Mouse (Mus musculus) megakaryocyte, embryonic 14.5 days (primary cell): ENCODE measurements at regions not wholly inside any gene's neighbourhood (a gene's known extent, or its start where the extent isn't known, plus 50 kb on each side); places are given as distances from the start of the nearest gene placed in this dataset.

Source experiments
- H3K27me3 ChIP-seq: replicated peaks from 2 replicates; pipeline ENCODE3; 2012; ENCODE audit warnings: inconsistent platforms
- H3K36me3 ChIP-seq: replicated peaks from 2 replicates; pipeline ENCODE3; 2012; ENCODE audit warnings: low read length, inconsistent platforms, mixed read lengths
- H3K4me1 ChIP-seq: 2 replicates; pipeline ENCODE4 v1.6.1; 2012; ENCODE audit warnings: inconsistent platforms
- H3K4me3 ChIP-seq: replicated peaks from 2 replicates; pipeline ENCODE3; 2012; ENCODE audit warnings: moderate library complexity, mild to moderate bottlenecking, inconsistent platforms
- H3K9me3 ChIP-seq: 2 replicates; pipeline ENCODE4 v1.6.1; 2012; ENCODE audit warnings: inconsistent platforms
- FLI1 ChIP-seq: IDR thresholded peaks from 2 replicates; pipeline ENCODE4 v1.6.1; 2012; ENCODE audit warnings: low read length, inconsistent platforms, mixed read lengths
- GATA1 ChIP-seq: IDR thresholded peaks from 3 replicates; pipeline ENCODE4 v1.6.1; 2012; ENCODE audit warnings: mixed read lengths, low read length, inconsistent platforms, borderline replicate concordance

- Histone ChIP-seq H3K4me1 (no peaks in the 10 kb centered on the region), H3K36me3 (no peaks in the 10 kb centered on the region), H3K9me3 (peaks cover 4% of the 10 kb centered on the region; the same call in 1 of the 2 replicates), H3K27me3 (no peaks in the 10 kb centered on the region), H3K4me3 (no peak overlapping the region)
- TF ChIP-seq GATA1, result no peak
- TF ChIP-seq FLI1, result no peak
Observed at GRCm38 (mm10) chr2:114822657-114823056, 167.9 kb upstream of the Dph6 start.

GRCm38 (mm10) chr2:114828192-114828591 is 173.4 kb upstream of the Dph6 start:
- TF ChIP-seq GATA1 (no peak), FLI1 (no peak)
- no peak overlapping the region for H3K4me3 ChIP-seq
- H3K36me3 ChIP-seq, result no peaks in the 10 kb centered on the region
- H3K9me3 ChIP-seq, result no peaks in the 10 kb centered on the region
- H3K27me3 ChIP-seq, result no peaks in the 10 kb centered on the region
- H3K4me1 ChIP-seq, result no peaks in the 10 kb centered on the region

- Histone ChIP-seq H3K4me1 (no peaks in the 10 kb centered on the region), H3K27me3 (no peaks in the 10 kb centered on the region), H3K36me3 (no peaks in the 10 kb centered on the region), H3K9me3 (no peaks in the 10 kb centered on the region), H3K4me3 (no peak overlapping the region)
- no peak for TF ChIP-seq FLI1
- no peak for TF ChIP-seq GATA1
Observed at GRCm38 (mm10) chr2:114835694-114836093, 180.9 kb upstream of the Dph6 start.

- TF ChIP-seq FLI1 (no peak), GATA1 (no peak)
- 0 out of 2 replicates have a peak, but pooled peaks cover 6% of the 10 kb centered on the region for H3K9me3 ChIP-seq
Observed at GRCm38 (mm10) chr2:114843696-114844388, 189.1 kb upstream of the Dph6 start.

GRCm38 (mm10) chr2:114844389-114844771 is 189.6 kb upstream of the Dph6 start:
- TF ChIP-seq FLI1, result no peak
- no peak for TF ChIP-seq GATA1
- Histone ChIP-seq H3K9me3 (0 out of 2 replicates have a peak, but pooled peaks cover 6% of the 10 kb centered on the region), H3K27me3 (no peaks in the 10 kb centered on the region), H3K4me3 (no peak overlapping the region), H3K36me3 (no peaks in the 10 kb centered on the region), H3K4me1 (no peaks in the 10 kb centered on the region)

More at GRCm38 (mm10) chr2:114843696-114844388, 189.1 kb upstream of the Dph6 start:
- H3K27me3 ChIP-seq, result no peaks in the 10 kb centered on the region
- no peak overlapping the region for H3K4me3 ChIP-seq
- no peaks in the 10 kb centered on the region for H3K36me3 ChIP-seq
- no peaks in the 10 kb centered on the region for H3K4me1 ChIP-seq

- H3K36me3 ChIP-seq, result no peaks in the 10 kb centered on the region
- H3K4me1 ChIP-seq, result no peaks in the 10 kb centered on the region
- no peak overlapping the region for H3K4me3 ChIP-seq
- 0 out of 2 replicates have a peak, but pooled peaks cover 6% of the 10 kb centered on the region for H3K9me3 ChIP-seq
- TF ChIP-seq FLI1 (no peak), GATA1 (no peak)
- H3K27me3 ChIP-seq, result no peaks in the 10 kb centered on the region
Observed at GRCm38 (mm10) chr2:114848439-114848838, 193.7 kb upstream of the Dph6 start.

GRCm38 (mm10) chr2:114848914-114849313 is 194.2 kb upstream of the Dph6 start:
- Histone ChIP-seq H3K4me3 (no peak overlapping the region), H3K9me3 (0 out of 2 replicates have a peak, but pooled peaks cover 6% of the 10 kb centered on the region), H3K27me3 (no peaks in the 10 kb centered on the region), H3K36me3 (no peaks in the 10 kb centered on the region), H3K4me1 (no peaks in the 10 kb centered on the region)
- TF ChIP-seq FLI1, result no peak
- TF ChIP-seq GATA1, result no peak

- TF ChIP-seq GATA1 (no peak), FLI1 (no peak)
- Histone ChIP-seq H3K9me3 (no peaks in the 10 kb centered on the region), H3K4me3 (no peak overlapping the region), H3K36me3 (no peaks in the 10 kb centered on the region), H3K4me1 (no peaks in the 10 kb centered on the region), H3K27me3 (no peaks in the 10 kb centered on the region)
Observed at GRCm38 (mm10) chr2:114853715-114854530, 199.2 kb upstream of the Dph6 start.

GRCm38 (mm10) chr2:114872272-114872671 is 217.5 kb upstream of the Dph6 start:
- Histone ChIP-seq H3K36me3 (no peaks in the 10 kb centered on the region), H3K9me3 (no peaks in the 10 kb centered on the region), H3K27me3 (no peaks in the 10 kb centered on the region), H3K4me3 (no peak overlapping the region), H3K4me1 (no peaks in the 10 kb centered on the region)
- TF ChIP-seq FLI1 (no peak), GATA1 (no peak)

GRCm38 (mm10) chr2:114873090-114873489 is 218.3 kb upstream of the Dph6 start:
- Histone ChIP-seq H3K4me1 (no peaks in the 10 kb centered on the region), H3K27me3 (no peaks in the 10 kb centered on the region)
- TF ChIP-seq FLI1, result no peak
- no peak for TF ChIP-seq GATA1

More at GRCm38 (mm10) chr2:114873090-114873489, 218.3 kb upstream of the Dph6 start:
- Histone ChIP-seq H3K36me3 (no peaks in the 10 kb centered on the region), H3K9me3 (no peaks in the 10 kb centered on the region), H3K4me3 (no peak overlapping the region)
